Mouse (Mus musculus) CH12.LX (cell line): ENCODE measurements around the gene Fstl4. TPM values are rescaled to one million over a fixed set of nuclear protein-coding genes. Genes with fewer than 3 reads are reported as not detected.

Source experiments
- DNase-seq: peaks from one replicate; pipeline ENCODE4 v3.0.0-alpha.2; 2013; ENCODE audit errors: extremely low read depth
- H3K27ac ChIP-seq: 2 replicates; pipeline ENCODE4 v1.5.1; 2012; ENCODE audit warnings: low read depth, mild to moderate bottlenecking, control low read depth, moderate library complexity; ENCODE audit not compliant: insufficient read depth
- H3K27me3 ChIP-seq: replicated peaks from 2 replicates; pipeline ENCODE3; 2012; ENCODE audit warnings: inconsistent platforms
- H3K36me3 ChIP-seq, 2 experiments: replicated peaks in 1 of 2; 2 replicates each; pipeline versions ENCODE3 to v1.6.1; 2012; ENCODE audit warnings: inconsistent platforms in 1 of 2, low read length in 1 of 2, mild to moderate bottlenecking in 1 of 2, mixed read lengths in 1 of 2, moderate library complexity in 1 of 2; ENCODE audit not compliant: control insufficient read depth in 1 of 2, insufficient read depth in 1 of 2
- H3K4me1 ChIP-seq, 2 experiments: 2 replicates each; pipeline ENCODE4 v1.6.1; 2012; ENCODE audit warnings: inconsistent platforms in 1 of 2, moderate library complexity in 1 of 2; ENCODE audit not compliant: insufficient read depth in 2 of 2, control insufficient read depth in 1 of 2
- H3K4me2 ChIP-seq: 2 replicates; pipeline ENCODE4 v1.6.1; 2012; ENCODE audit warnings: low read depth, mild to moderate bottlenecking, control low read depth; ENCODE audit not compliant: poor library complexity, insufficient read depth, severe bottlenecking
- H3K4me3 ChIP-seq, 3 experiments: fragments of 150-350 bp in 1 of 3; sonication (generic) in 1 of 3; replicated peaks in 1 of 3; 2 replicates each; pipeline versions ENCODE3 to v1.5.1; 2011 to 2012; ENCODE audit warnings: low read depth in 2 of 3, low read length in 2 of 3, mild to moderate bottlenecking in 2 of 3, moderate library complexity in 2 of 3, control low read depth in 1 of 3, improper control_type of control experiment in 1 of 3, inconsistent platforms in 1 of 3, mixed read lengths in 1 of 3; ENCODE audit not compliant: poor library complexity in 1 of 3
- H3K79me2 ChIP-seq: replicated peaks from 2 replicates; pipeline ENCODE4 v1.6.1; 2012; ENCODE audit warnings: mild to moderate bottlenecking, moderate library complexity; ENCODE audit not compliant: control insufficient read depth, poor library complexity, insufficient read depth, severe bottlenecking; ENCODE audit errors: extremely low read depth
- H3K9ac ChIP-seq: 2 replicates; pipeline ENCODE4 v1.6.1; 2012; ENCODE audit warnings: low read depth, mild to moderate bottlenecking, control low read depth, moderate library complexity; ENCODE audit not compliant: insufficient read depth
- H3K9me3 ChIP-seq: replicated peaks from 2 replicates; pipeline ENCODE3; 2012; ENCODE audit warnings: low read length, inconsistent platforms, mixed read lengths
- BHLHE40 ChIP-seq: IDR thresholded peaks from 2 replicates; pipeline ENCODE4 v1.6.1; 2011; ENCODE audit warnings: mild to moderate bottlenecking, low read depth, low read length, improper control_type of control experiment
- CHD1 ChIP-seq: IDR thresholded peaks from 2 replicates; pipeline ENCODE4 v1.6.1; 2012; ENCODE audit warnings: low read depth, low read length, improper control_type of control experiment, inconsistent platforms
- CHD2 ChIP-seq: IDR thresholded peaks from 2 replicates; pipeline ENCODE4 v1.6.1; 2011; ENCODE audit warnings: low read length, improper control_type of control experiment
- CTCF ChIP-seq, 2 experiments: IDR thresholded peaks in 1 of 2; conservative IDR thresholded peaks in 1 of 2; 2 replicates each; pipeline ENCODE4 v1.5.1; 2011 to 2012; ENCODE audit warnings: low read depth in 2 of 2, low read length in 2 of 2, improper control_type of control experiment in 1 of 2, inconsistent platforms in 1 of 2, mild to moderate bottlenecking in 1 of 2, moderate library complexity in 1 of 2
- ELF1 ChIP-seq: IDR thresholded peaks from 2 replicates; pipeline ENCODE4 v1.6.1; 2014; ENCODE audit warnings: low read depth, mild to moderate bottlenecking, inconsistent platforms, low read length, improper control_type of control experiment
- ETS1 ChIP-seq: conservative IDR thresholded peaks from 2 replicates; pipeline ENCODE4 v1.6.1; 2012; ENCODE audit warnings: low read depth, mild to moderate bottlenecking, inconsistent platforms, low read length, improper control_type of control experiment, moderate library complexity
- GABPA ChIP-seq: IDR thresholded peaks from 2 replicates; pipeline ENCODE4 v1.6.1; 2012; ENCODE audit warnings: low read depth, low read length, improper control_type of control experiment, inconsistent platforms; ENCODE audit not compliant: insufficient replicate concordance
- HCFC1 ChIP-seq: IDR thresholded peaks from 2 replicates; pipeline ENCODE4 v1.6.1; 2012; ENCODE audit warnings: low read depth, mild to moderate bottlenecking, inconsistent platforms, low read length, improper control_type of control experiment
- IRF4 ChIP-seq: IDR thresholded peaks from 2 replicates; pipeline ENCODE4 v1.6.1; 2014; ENCODE audit warnings: low read depth, mild to moderate bottlenecking, inconsistent platforms, low read length, improper control_type of control experiment
- JUN ChIP-seq: IDR thresholded peaks from 2 replicates; pipeline ENCODE4 v1.6.1; 2011; ENCODE audit warnings: low read depth, mild to moderate bottlenecking, low read length, improper control_type of control experiment, moderate library complexity; ENCODE audit not compliant: insufficient read depth
- JUND ChIP-seq: conservative IDR thresholded peaks from 2 replicates; pipeline ENCODE4 v1.6.1; 2011; ENCODE audit warnings: low read depth, low read length, improper control_type of control experiment
- MAFK ChIP-seq: IDR thresholded peaks from 2 replicates; pipeline ENCODE4 v1.6.1; 2011; ENCODE audit warnings: low read length, improper control_type of control experiment; ENCODE audit not compliant: insufficient replicate concordance
- MAX ChIP-seq: IDR thresholded peaks from 2 replicates; pipeline ENCODE4 v1.6.1; 2011; ENCODE audit warnings: low read length, improper control_type of control experiment
- MXI1 ChIP-seq: IDR thresholded peaks from 2 replicates; pipeline ENCODE4 v1.6.1; 2011; ENCODE audit warnings: mild to moderate bottlenecking, low read depth, low read length, improper control_type of control experiment
- MYC ChIP-seq: IDR thresholded peaks from 2 replicates; pipeline ENCODE4 v1.6.1; 2011; ENCODE audit warnings: low read depth, mild to moderate bottlenecking, improper control_type of control experiment, low read length
- NELFE ChIP-seq: IDR thresholded peaks from 2 replicates; pipeline ENCODE4 v1.6.1; 2011; ENCODE audit warnings: low read depth, low read length, improper control_type of control experiment
- PAX5 ChIP-seq: IDR thresholded peaks from 2 replicates; pipeline ENCODE4 v1.6.1; 2012; ENCODE audit warnings: low read length, inconsistent platforms, mixed read lengths
- POLR2A ChIP-seq: IDR thresholded peaks from 2 replicates; pipeline ENCODE4 v1.6.1; 2011; ENCODE audit warnings: low read depth, mild to moderate bottlenecking, improper control_type of control experiment, low read length
- POLR2AphosphoS2 ChIP-seq: IDR thresholded peaks from 2 replicates; pipeline ENCODE4 v1.6.1; 2011; ENCODE audit warnings: low read depth, low read length, improper control_type of control experiment
- RAD21 ChIP-seq: IDR thresholded peaks from 2 replicates; pipeline ENCODE4 v1.6.1; 2011; ENCODE audit warnings: low read depth, mild to moderate bottlenecking, low read length, improper control_type of control experiment, moderate library complexity
- RCOR1 ChIP-seq: conservative IDR thresholded peaks from 2 replicates; pipeline ENCODE4 v1.6.1; 2012; ENCODE audit warnings: low read depth, mild to moderate bottlenecking, inconsistent platforms, low read length, improper control_type of control experiment
- SMC3 ChIP-seq: IDR thresholded peaks from 2 replicates; pipeline ENCODE4 v1.6.1; 2011; ENCODE audit warnings: low read depth, low read length, improper control_type of control experiment
- UBTF ChIP-seq: IDR thresholded peaks from 2 replicates; pipeline ENCODE4 v1.6.1; 2012; ENCODE audit warnings: low read depth, mild to moderate bottlenecking, inconsistent platforms, low read length, improper control_type of control experiment, moderate library complexity
- USF1 ChIP-seq: IDR thresholded peaks from 2 replicates; pipeline ENCODE4 v1.6.1; 2014; ENCODE audit warnings: low read depth, mild to moderate bottlenecking, inconsistent platforms, low read length, improper control_type of control experiment
- USF2 ChIP-seq: conservative IDR thresholded peaks from 2 replicates; pipeline ENCODE4 v1.6.1; 2011; ENCODE audit warnings: low read depth, low read length, improper control_type of control experiment
- ZKSCAN1 ChIP-seq: IDR thresholded peaks from 2 replicates; pipeline ENCODE4 v1.6.1; 2012; ENCODE audit warnings: low read depth, inconsistent platforms, low read length, improper control_type of control experiment, borderline replicate concordance
- ZNF384 ChIP-seq: IDR thresholded peaks from 2 replicates; pipeline ENCODE4 v1.6.1; 2012; ENCODE audit warnings: low read depth, low read length, improper control_type of control experiment, inconsistent platforms
- dilution Hi-C: fragments of 300-500 bp; cut with MboI; formaldehyde crosslinking; loops from 2 replicates; pipeline ENCODE4 v1.14.3; 2020; ENCODE audit warnings: low sequenced_read_pairs; ENCODE audit not compliant: extremely low pct_unique_long_range_greater_than_20kb, extremely low pct_ligation_motif_present
- in situ Hi-C: fragments of 300-500 bp; cut with MboI; formaldehyde crosslinking; loops from 3 replicates; pipeline ENCODE4 v1.14.3; 2019; ENCODE audit warnings: low sequenced_read_pairs, low pct_ligation_motif_present, low pct_unique_long_range_greater_than_20kb, mixed read lengths
- polyA plus RNA-seq: library from polyadenylated mRNA; unstranded; fragments of >175 nt; gene quantifications from 2 replicates; pipeline ENCODE4 v1.2.1, GENCODE M21; 2012; ENCODE audit warnings: low read depth; ENCODE audit not compliant: insufficient read length
- total RNA-seq, 2 experiments: library from RNA; depleted of rRNA; stranded (reverse); fragments of 300-350 nt in 1 of 2; fragments of >200 nt in 1 of 2; gene quantifications; 2 replicates each; pipeline ENCODE4 v1.2.3; 2012 to 2014

Fstl4 gene
- total and polyA plus RNA-seq, 3 experiments = not detected

DNA sequence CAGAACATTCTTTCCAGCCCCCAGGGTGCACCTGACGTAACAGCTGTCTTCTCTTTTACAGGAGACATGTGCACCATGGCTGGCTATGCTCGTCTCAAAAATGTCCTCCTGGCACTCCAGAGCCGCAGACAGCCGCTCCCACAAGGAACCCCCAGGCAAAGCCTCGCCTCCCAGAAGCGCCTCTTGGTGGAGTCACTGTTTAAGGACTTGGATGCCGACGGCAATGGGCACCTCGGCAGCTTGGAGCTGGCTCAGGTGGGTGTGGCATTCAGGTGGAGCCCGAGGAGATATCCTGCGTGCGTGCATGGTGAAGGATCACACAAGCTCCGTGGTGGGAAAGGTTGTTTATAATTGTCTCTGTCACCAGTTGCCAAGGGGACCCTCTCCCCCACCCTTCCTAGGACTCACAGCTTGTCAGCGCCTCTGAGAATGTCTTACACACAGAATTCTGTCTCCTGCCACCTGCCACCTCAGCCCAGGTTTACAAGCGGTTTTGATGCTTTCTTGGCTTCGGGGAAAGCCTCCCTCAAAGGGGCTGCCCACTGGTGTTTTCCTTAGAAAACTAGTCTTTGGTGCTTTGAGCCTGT, 304.1 kb downstream of the Fstl4 start:
- peaks cover 95% of the 10 kb centered on the region for H3K27me3 ChIP-seq
- H3K27ac ChIP-seq = no peak overlapping the region
- dilution Hi-C loops = no loop called here
- no peak overlapping the region for H3K9ac ChIP-seq
- no peaks in the 10 kb centered on the region for H3K4me1 ChIP-seq
- no peak for DNase-seq
- H3K4me3 ChIP-seq = no peak overlapping the region
- H3K9me3 ChIP-seq = no peaks in the 10 kb centered on the region
- no peaks in the 10 kb centered on the region for H3K36me3 ChIP-seq
- H3K4me2 ChIP-seq = no peak overlapping the region
- TF ChIP-seq IRF4 = no peak
- no peak for TF ChIP-seq PAX5
- no peak for TF ChIP-seq USF1
- no peak for TF ChIP-seq RCOR1
- TF ChIP-seq SMC3 = no peak
- no peak for TF ChIP-seq ZNF384
- TF ChIP-seq JUND = no peak
- TF ChIP-seq GABPA = no peak
- TF ChIP-seq MAFK = no peak
- no peak for TF ChIP-seq MXI1
- TF ChIP-seq BHLHE40 = no peak
- TF ChIP-seq UBTF = no peak
- TF ChIP-seq POLR2A = no peak
- TF ChIP-seq HCFC1 = no peak
- TF ChIP-seq CTCF (conservative IDR thresholded peaks at IDR 0.05 in 1 of 2, IDR thresholded peaks at IDR 0.05 in 1 of 2; ENCODE audit: low read depth in 2 of 2, low read length in 2 of 2) = no peak
- no peak for TF ChIP-seq ELF1
- TF ChIP-seq RAD21 = no peak
- no peak for TF ChIP-seq ZKSCAN1
- TF ChIP-seq, all 38 proteins: peak for 0
- no peaks in the 10 kb centered on the region for H3K79me2 ChIP-seq
- in situ Hi-C loops = no loop called here

GRCm38 (mm10) chr11:53069751-53070150, 305.3 kb downstream of the Fstl4 start:
- TF ChIP-seq ETS1 (no peak), USF2 (no peak), POLR2AphosphoS2 (no peak), MXI1 (no peak), ZNF384 (no peak), USF1 (no peak), RCOR1 (no peak), NELFE (no peak), CHD2 (no peak), MAX (no peak), CHD1 (no peak), POLR2A (no peak), PAX5 (no peak), JUN (no peak), IRF4 (no peak), MYC (no peak)
- TF ChIP-seq, all 38 proteins: peak for 0
- no peak for DNase-seq
- Histone ChIP-seq H3K9ac (no peak overlapping the region), H3K4me1 (no peaks in the 10 kb centered on the region), H3K4me3 (no peak overlapping the region), H3K36me3 (no peaks in the 10 kb centered on the region), H3K27ac (no peak overlapping the region), H3K79me2 (no peaks in the 10 kb centered on the region), H3K4me2 (no peak overlapping the region), H3K27me3 (peaks cover 95% of the 10 kb centered on the region), H3K9me3 (no peaks in the 10 kb centered on the region)
- in situ Hi-C loops (no loop called here), dilution Hi-C loops (no loop called here)
